Mouse (Mus musculus) liver, embryonic 15.5 days (tissue): ENCODE measurements around the gene Atad1. TPM values are rescaled to one million over a fixed set of nuclear protein-coding genes. Genes with fewer than 3 reads are reported as not detected.

Experiments
- ATAC-seq: fragments of 200-750 bp; cut with Nextera tagmentation; 2 replicates; pipeline ENCODE4 v1.8.0; 2017; ENCODE audit warnings: moderate number of reproducible peaks, mild to moderate bottlenecking, moderate library complexity; ENCODE audit not compliant: insufficient read depth
- H3K27ac ChIP-seq: fragments of 300-500 bp; sonication (generic); replicated peaks from 2 replicates; pipeline ENCODE4 v1.5.1; 2015; ENCODE audit warnings: mild to moderate bottlenecking, inconsistent platforms
- H3K27me3 ChIP-seq: fragments of 300-500 bp; sonication (generic); 2 replicates; pipeline ENCODE4 v1.6.1; 2015; ENCODE audit warnings: mild to moderate bottlenecking, inconsistent platforms
- H3K36me3 ChIP-seq: fragments of 300-500 bp; sonication (generic); replicated peaks from 2 replicates; pipeline ENCODE4 v1.6.1; 2015; ENCODE audit warnings: moderate library complexity, mild to moderate bottlenecking, inconsistent platforms
- H3K4me1 ChIP-seq: fragments of 300-500 bp; sonication (generic); replicated peaks from 2 replicates; pipeline ENCODE4 v1.6.1; 2015; ENCODE audit warnings: inconsistent platforms
- H3K4me2 ChIP-seq: fragments of 300-500 bp; sonication (generic); 2 replicates; pipeline ENCODE4 v1.6.1; 2015; ENCODE audit warnings: moderate library complexity, mild to moderate bottlenecking, inconsistent platforms
- H3K4me3 ChIP-seq: fragments of 300-500 bp; sonication (generic); replicated peaks from 2 replicates; pipeline ENCODE4 v1.5.1; 2015; ENCODE audit warnings: mild to moderate bottlenecking, inconsistent platforms
- H3K9ac ChIP-seq: fragments of 300-500 bp; sonication (generic); 2 replicates; pipeline ENCODE4 v1.6.1; 2015; ENCODE audit warnings: moderate library complexity, mild to moderate bottlenecking, inconsistent platforms
- H3K9me3 ChIP-seq: fragments of 300-500 bp; sonication (generic); replicated peaks from 2 replicates; pipeline ENCODE4 v1.6.1; 2016; ENCODE audit warnings: inconsistent platforms
- WGBS: fragments of 180-500 bp; shearing (Covaris S2); methylation state at CpG from one replicate; pipeline ENCODE4 v1.1.7; 2015; ENCODE audit warnings: mixed read lengths; ENCODE audit not compliant: insufficient replicate concordance; 5-methylcytosine and 5-hydroxymethylcytosine counted together
- polyA plus RNA-seq: library from polyadenylated mRNA; unstranded; fragments of >200 nt; fragmentation: Nextera tagmentation; extraction: Ambion mirVana; gene quantifications from 2 replicates; pipeline ENCODE4 v1.2.1, GENCODE M21; 2015

Gene Atad1
- polyA plus RNA-seq, 1 experiment from 2014 or later, result 20.6 TPM

DNA sequence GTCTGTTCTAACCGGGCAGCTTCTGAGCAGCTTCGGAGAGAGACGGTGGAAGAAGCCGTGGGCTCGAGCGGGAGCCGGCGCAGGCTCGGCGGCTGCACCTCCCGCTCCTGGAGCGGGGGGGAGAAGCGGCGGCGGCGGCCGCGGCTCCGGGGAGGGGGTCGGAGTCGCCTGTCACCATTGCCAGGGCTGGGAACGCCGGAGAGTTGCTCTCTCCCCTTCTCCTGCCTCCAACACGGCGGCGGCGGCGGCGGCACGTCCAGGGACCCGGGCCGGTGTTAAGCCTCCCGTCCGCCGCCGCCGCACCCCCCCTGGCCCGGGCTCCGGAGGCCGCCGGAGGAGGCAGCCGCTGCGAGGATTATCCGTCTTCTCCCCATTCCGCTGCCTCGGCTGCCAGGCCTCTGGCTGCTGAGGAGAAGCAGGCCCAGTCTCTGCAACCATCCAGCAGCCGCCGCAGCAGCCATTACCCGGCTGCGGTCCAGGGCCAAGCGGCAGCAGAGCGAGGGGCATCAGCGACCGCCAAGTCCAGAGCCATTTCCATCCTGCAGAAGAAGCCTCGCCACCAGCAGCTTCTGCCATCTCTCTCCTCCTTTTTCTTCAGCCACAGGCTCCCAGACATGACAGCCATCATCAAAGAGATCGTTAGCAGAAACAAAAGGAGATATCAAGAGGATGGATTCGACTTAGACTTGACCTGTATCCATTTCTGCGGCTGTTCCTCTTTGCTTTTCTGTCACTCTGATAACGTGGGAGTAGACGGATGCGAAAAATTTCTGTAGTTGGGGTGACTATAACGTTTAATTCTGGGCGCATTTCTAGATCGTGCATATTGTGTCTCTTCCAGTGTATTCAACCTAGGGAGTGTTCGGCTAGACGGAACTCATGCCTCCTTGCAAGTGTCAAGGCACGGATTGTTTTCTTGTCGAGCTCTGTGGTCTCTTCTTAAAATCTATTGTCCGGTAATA is 18.5 kb upstream of the Atad1 start:
- Histone ChIP-seq H3K27me3 (peaks cover 10% of the 10 kb centered on the region), H3K36me3 (0 out of 2 replicates have a peak, but pooled peaks cover 3% of the 10 kb centered on the region), H3K4me2 (peak overlapping the region; percentile 100), H3K9me3 (no peaks in the 10 kb centered on the region), H3K27ac (peak overlapping the region; percentile 94), H3K9ac (peak overlapping the region; percentile 97), H3K4me3 (peak overlapping the region; percentile 98), H3K4me1 (peaks cover 50% of the 10 kb centered on the region)
- under 1% methylated on average over 69 of the region's 69 CpGs for WGBS
- ATAC-seq, result no peak

DNA sequence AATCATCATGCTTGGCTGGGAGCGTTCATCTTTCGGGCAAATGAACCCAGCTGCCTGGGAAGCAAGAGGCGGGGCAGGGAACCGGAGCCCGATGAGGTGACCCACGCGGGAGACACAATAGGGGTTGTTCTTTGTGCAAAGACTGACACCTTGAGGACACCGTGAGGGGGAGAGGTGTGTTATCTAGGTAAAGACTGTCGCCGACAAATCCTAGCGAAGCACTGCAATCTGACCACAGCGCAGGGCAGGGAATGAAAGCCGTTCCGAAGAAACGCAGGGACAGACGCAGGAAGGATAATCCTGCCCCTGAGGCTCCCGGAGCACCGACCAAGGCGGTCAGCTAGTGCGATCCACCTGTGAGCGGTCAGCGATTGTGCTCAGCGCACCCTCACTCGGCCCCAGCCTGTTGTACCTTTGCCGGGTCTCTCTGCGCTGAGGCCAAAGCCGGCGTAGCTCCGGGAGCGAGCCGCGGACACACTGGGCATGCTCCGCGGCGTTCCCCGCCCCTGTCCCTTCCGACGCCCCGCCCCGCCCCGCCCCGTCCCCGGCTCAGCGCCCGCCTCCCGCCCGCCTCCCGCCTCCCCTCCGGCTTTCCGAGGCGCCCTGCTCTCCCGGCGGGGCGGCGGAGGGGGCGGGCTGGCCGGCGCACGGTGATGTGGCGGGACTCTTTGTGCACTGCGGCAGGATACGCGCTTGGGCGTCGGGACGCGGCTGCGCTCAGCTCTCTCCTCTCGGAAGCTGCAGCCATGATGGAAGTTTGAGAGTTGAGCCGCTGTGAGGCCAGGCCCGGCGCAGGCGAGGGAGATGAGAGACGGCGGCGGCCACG is 17.5 kb upstream of the Atad1 start, which contains the start of gene Pten:
Pten (plus strand) TSS at position 598 of the 826 bp plus-strand sequence.
- peak within 1 kb of the TSS; percentile 97 for H3K9ac ChIP-seq
- H3K4me1 ChIP-seq, result peaks cover 50% of the 10 kb centered on the region
- peak within 1 kb of the TSS; percentile 100 for H3K4me2 ChIP-seq
- peak within 1 kb of the TSS; percentile 94 for H3K27ac ChIP-seq
- H3K9me3 ChIP-seq, result no peaks in the 10 kb centered on the region
- no peaks in the 10 kb centered on the region for H3K36me3 ChIP-seq
- peaks cover 10% of the 10 kb centered on the region for H3K27me3 ChIP-seq
- peak; percentile 87 for ATAC-seq
- under 1% methylated on average over 77 of the region's 77 CpGs for WGBS
- H3K4me3 ChIP-seq, result peak within 1 kb of the TSS; percentile 98

DNA sequence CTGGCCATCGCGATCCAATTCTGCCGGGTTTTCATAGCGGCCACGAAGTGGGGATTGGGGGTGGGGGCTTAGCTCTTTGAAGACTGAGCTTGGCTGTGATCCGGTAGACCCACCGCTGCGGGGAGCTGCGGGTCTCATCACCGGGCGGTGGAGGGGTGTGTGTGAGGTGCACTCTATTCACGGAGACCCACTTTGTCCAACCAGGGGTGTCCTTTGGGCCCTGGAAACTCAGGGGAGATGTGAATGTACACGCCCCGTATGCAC is 17.0 kb upstream of the Atad1 start:
- H3K36me3 ChIP-seq, result no peaks in the 10 kb centered on the region
- no peaks in the 10 kb centered on the region for H3K9me3 ChIP-seq
- peaks cover 10% of the 10 kb centered on the region for H3K27me3 ChIP-seq
- H3K4me3 ChIP-seq, result peak overlapping the region; percentile 98
- H3K9ac ChIP-seq, result peak overlapping the region; percentile 65
- H3K4me1 ChIP-seq, result peaks cover 50% of the 10 kb centered on the region
- WGBS, result under 1% methylated on average over 14 of the region's 14 CpGs
- ATAC-seq, result no peak
- H3K4me2 ChIP-seq, result peak overlapping the region; percentile 100
- peak overlapping the region; percentile 92 for H3K27ac ChIP-seq

DNA sequence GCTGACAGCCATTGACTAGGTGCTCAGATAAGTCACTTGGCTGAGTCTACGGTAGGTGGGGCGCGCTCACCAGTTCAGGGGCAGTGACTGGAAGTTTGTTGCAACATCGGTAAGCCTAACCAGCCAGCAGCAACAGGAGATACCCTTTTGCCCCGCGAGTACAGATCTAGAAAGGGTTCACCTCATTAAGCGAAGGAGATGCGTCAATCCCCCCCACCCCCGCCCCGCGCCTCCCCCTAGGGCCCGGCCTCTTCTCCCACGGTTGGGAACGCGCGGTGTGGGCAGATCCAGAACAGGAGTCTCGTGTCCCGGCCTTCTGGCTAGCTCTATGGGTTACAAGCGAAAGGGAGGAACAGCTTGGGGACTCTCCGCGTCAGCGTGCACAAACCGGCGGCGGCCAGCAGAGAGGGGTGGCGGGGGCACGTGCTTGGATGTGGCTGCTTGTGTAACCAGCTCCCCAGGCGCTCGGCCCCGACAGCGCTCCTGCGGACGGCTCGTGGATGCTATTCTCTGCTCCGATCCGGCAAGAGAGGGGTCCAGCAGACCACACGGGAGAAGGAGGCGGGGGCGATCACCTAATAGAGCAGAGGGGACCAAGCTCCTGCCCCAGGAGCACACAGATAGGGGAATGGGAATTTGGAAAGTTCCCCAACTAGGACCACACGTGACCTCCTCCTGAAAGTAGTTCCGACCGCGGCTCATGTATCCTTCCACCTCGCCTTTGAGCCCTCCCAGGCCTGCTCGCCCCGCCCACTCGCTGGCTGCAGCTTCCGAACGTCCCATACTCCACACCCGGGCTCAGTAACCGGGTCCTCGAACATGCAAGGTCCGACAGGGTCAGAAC is 16.4 kb upstream of the Atad1 start:
- H3K4me2 ChIP-seq, result peak overlapping the region; percentile 100
- no peaks in the 10 kb centered on the region for H3K36me3 ChIP-seq
- no peaks in the 10 kb centered on the region for H3K9me3 ChIP-seq
- H3K27me3 ChIP-seq, result peaks cover 10% of the 10 kb centered on the region
- peak overlapping the region; percentile 92 for H3K27ac ChIP-seq
- H3K9ac ChIP-seq, result peak overlapping the region; percentile 65
- H3K4me3 ChIP-seq, result peak overlapping the region; percentile 98
- peaks cover 47% of the 10 kb centered on the region for H3K4me1 ChIP-seq
- ATAC-seq, result peak; percentile 64
- WGBS, result under 1% methylated on average over 48 of the region's 53 CpGs

DNA sequence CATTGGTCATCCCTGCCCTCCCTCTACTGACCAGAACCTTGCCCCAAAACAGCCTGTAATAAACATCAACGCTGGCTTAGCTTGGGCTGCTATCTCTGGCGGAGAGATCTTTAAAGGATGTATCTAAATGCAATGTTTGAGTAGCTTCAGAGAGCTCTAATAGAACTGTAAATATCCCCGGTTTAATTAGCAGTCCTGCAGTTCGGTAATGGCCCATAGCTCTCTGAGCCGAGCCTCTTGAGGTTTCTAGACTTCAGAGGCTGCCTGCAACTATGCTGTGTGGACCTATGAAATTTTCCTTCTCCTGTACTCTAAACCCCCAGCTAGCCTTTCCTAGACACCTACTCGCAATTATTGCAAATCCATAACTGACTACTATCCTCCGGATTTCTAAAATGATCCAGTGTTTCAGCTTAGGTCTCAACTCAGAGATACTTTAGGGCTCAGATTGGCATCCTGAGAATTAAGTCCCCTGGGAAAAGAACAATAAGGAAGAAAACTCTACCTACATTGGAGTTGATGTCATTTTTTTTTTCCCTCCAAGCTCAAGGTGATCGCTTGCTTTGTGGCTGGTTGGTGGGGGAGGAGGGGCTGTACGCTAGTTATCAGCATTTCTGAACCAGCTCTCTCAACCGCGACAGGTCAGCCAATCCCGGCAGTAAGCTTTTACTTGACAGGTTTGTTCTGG is 15.7 kb upstream of the Atad1 start:
- no peak for ATAC-seq
- 11% methylated on average over 12 of the region's 12 CpGs for WGBS
- peaks cover 41% of the 10 kb centered on the region for H3K4me1 ChIP-seq

DNA sequence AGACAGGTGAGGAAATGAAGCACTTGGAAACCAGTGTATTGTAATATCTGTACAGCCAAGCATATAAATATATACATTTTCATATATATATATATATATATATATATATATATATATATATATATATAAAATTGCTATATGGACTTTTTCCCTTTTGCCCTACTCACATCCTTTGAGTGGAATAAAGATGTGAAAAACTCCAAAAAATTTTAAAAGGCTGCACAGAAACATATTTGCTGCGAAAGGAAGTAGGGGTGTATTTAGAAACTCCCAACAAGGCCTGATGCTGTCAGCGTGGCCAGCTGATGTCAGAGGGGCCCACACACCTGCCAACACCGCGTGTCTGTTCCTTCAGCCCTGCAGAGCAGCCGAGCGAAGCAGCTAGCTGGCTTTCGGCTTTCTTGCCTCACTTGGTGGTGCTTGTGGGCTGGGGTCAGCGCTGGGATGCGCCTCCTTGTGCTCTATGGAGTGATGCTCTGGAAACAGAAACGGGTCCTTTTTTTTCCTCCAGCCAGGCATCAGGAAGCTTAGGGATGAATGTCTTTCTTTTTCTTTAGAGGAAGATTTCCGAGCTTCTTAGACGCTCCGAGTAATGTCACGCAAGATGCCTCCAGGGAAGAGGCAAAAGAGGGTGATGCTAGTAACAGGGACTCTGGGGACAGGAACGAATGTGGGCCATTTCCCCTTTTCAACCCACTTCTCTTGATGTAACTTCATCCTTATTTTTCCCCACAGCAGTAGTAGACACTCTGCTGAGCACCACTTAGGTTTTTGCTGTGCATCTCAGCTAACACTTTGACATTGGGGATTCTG is 14.8 kb upstream of the Atad1 start:
- peaks cover 36% of the 10 kb centered on the region for H3K4me1 ChIP-seq
- WGBS, result 36% methylated on average over 15 of the region's 15 CpGs
- H3K9ac ChIP-seq, result no peak overlapping the region
- peak overlapping the region; percentile 100; the same call in 1 of the 2 replicates for H3K4me2 ChIP-seq
- H3K36me3 ChIP-seq, result no peaks in the 10 kb centered on the region
- H3K27ac ChIP-seq, result no peak overlapping the region
- H3K9me3 ChIP-seq, result no peaks in the 10 kb centered on the region
- H3K4me3 ChIP-seq, result no peak overlapping the region
- H3K27me3 ChIP-seq, result peaks cover 10% of the 10 kb centered on the region
- ATAC-seq, result no peak

More for the DNA sequence above, 15.7 kb upstream of the Atad1 start:
- peak overlapping the region; percentile 92; the same call in 1 of the 2 replicates for H3K27ac ChIP-seq
- peak overlapping the region; percentile 65; the same call in 1 of the 2 replicates for H3K9ac ChIP-seq
- no peaks in the 10 kb centered on the region for H3K9me3 ChIP-seq
- no peaks in the 10 kb centered on the region for H3K36me3 ChIP-seq
- H3K4me2 ChIP-seq, result peak overlapping the region; percentile 100
- H3K27me3 ChIP-seq, result peaks cover 10% of the 10 kb centered on the region
- H3K4me3 ChIP-seq, result peak overlapping the region; percentile 98

DNA sequence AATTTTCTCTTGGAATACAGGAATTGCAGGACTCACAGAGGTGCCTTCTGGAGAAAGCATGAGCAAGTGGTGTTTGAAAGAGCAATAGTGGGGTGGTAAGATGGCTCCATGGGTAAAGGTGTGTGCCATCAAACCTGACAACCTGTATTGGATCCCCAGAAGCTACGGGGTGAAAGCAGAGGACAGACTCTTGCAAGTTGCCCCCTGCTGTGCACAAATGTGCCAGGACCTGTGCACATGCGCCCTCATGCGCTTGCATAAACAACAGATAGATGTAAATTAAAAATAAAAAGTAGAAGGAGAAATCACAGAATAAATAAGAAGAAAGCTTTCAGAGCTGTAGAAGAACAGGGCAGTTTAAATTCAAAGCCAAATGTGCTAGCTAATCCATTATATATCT is 13.8 kb upstream of the Atad1 start:
- no peak for ATAC-seq
- WGBS, result 70% methylated on average over 3 of the region's 3 CpGs
- H3K4me1 ChIP-seq, result peaks cover 25% of the 10 kb centered on the region

DNA sequence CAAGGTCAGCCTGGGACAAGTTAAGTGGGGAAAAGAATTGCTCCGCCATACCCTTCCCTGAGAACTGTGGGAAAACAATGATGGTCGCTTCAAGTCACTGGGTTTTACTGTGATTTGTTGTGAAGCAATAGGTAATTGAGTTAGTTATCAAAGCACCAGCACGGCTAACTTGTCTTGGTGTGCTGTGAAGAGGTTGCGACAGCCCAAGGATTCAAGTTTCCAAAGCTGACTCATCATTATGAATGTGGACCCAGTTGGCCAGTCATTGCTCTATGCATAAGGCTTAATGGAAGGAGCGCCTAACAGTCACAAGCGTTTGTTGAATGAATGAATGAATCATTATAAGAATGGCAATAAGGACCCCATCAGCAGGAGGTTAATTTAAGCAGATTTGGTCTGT is 12.8 kb upstream of the Atad1 start:
- peaks cover 10% of the 10 kb centered on the region for H3K27me3 ChIP-seq
- H3K27ac ChIP-seq, result no peak overlapping the region
- no peaks in the 10 kb centered on the region for H3K36me3 ChIP-seq
- WGBS, result 68% methylated on average over 6 of the region's 6 CpGs
- peaks cover 23% of the 10 kb centered on the region for H3K4me1 ChIP-seq
- H3K4me3 ChIP-seq, result no peak overlapping the region
- H3K9ac ChIP-seq, result no peak overlapping the region
- no peak overlapping the region for H3K4me2 ChIP-seq
- ATAC-seq, result no peak
- no peaks in the 10 kb centered on the region for H3K9me3 ChIP-seq

More for the DNA sequence above, 13.8 kb upstream of the Atad1 start:
- H3K27me3 ChIP-seq, result peaks cover 10% of the 10 kb centered on the region
- H3K27ac ChIP-seq, result no peak overlapping the region
- H3K9me3 ChIP-seq, result no peaks in the 10 kb centered on the region
- H3K9ac ChIP-seq, result no peak overlapping the region
- H3K36me3 ChIP-seq, result no peaks in the 10 kb centered on the region
- H3K4me3 ChIP-seq, result no peak overlapping the region
- H3K4me2 ChIP-seq, result no peak overlapping the region

DNA sequence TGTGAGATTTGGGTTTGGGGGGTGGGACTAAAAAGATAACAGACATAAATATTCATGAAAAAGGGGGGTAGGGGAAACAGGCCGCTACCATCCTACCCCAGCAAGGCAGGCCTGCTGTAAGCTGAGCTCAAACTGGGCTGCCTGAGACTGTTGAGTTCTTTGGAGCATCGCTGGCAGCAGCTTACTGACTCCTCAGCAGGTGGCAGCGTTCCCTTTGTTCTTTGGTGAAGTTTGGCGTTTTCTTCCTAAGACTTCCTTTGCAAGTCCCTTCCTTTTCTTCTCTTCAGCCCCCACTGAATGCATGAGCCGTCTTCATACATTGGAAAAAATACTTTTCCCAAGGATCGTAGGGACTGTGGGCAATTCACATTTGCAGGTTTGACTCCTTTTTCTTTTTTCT is 9.8 kb upstream of the Atad1 start:
- Histone ChIP-seq H3K27ac (no peak overlapping the region), H3K4me2 (no peak overlapping the region), H3K4me1 (peaks cover 2% of the 10 kb centered on the region; the same call in 1 of the 2 replicates), H3K9ac (no peak overlapping the region), H3K27me3 (peaks cover 8% of the 10 kb centered on the region), H3K36me3 (no peaks in the 10 kb centered on the region), H3K4me3 (no peak overlapping the region), H3K9me3 (no peaks in the 10 kb centered on the region)
- no peak for ATAC-seq
- 30% methylated on average over 6 of the region's 6 CpGs for WGBS
